ENCODE assay signal across 7 mouse cellular contexts in genomic region chr4:124217206-124217605, GRCm38 (mm10).
DNase-seq lines count a peak whose midpoint lies in the region; ATAC-seq lines count a peak whose summit lies in the region.

No protein-coding gene starts in this region.

- H3K9ac ChIP-seq in kidney, embryonic 16.5 days (replicated peaks; ENCODE audit: low read length): 0 out of 2 replicates have a peak overlapping the region, but pooled peaks have one; percentile 17

- 35% methylated on average over 10 of the region's 10 CpGs for WGBS in kidney, embryonic 16.5 days

- H3K4me3 ChIP-seq in kidney, embryonic 16.5 days (ENCODE audit: low read length): no peak overlapping the region

- H3K27ac ChIP-seq in kidney, embryonic 16.5 days (ENCODE audit: low read length): peak overlapping the region; percentile 61; the same call in 1 of the 2 replicates

- no peaks in the 10 kb centered on the region for H3K9me3 ChIP-seq in kidney, embryonic 16.5 days (ENCODE audit: low read length)

- intact Hi-C loops in left cerebral cortex, postnatal 4 days (cut with DNase I): no loop called here
- intact Hi-C loops in gastrocnemius, postnatal 36 days (cut with DNase I): no loop called here

- H3K4me1 ChIP-seq in kidney, embryonic 16.5 days (ENCODE audit: insufficient read depth, low read length): 0 out of 2 replicates have a peak, but pooled peaks cover 4% of the 10 kb centered on the region

- DNase-seq in left cerebral cortex, postnatal 4 days: peak; percentile 86
- no peak for DNase-seq in left cerebral cortex, adult 11 months (ENCODE audit: low spot score)
- peak; percentile 73 to 78 for DNase-seq in adrenal gland, postnatal 36 days
- DNase-seq in gastrocnemius, postnatal 36 days: peak; percentile 30
- DNase-seq in lung, postnatal 4 days: peak; percentile 82 to 89

- H3K4me2 ChIP-seq in kidney, embryonic 16.5 days (replicated peaks; ENCODE audit: low read depth, low read length): no peak overlapping the region

- ATAC-seq in kidney, embryonic 16.5 days (ENCODE audit: low FRiP score, low TSS enrichment): peak; percentile 73; the same call in 1 of the 2 replicates
- ATAC-seq in activated CD4-positive, CD25-positive, alpha-beta regulatory T cell, adult 4 months: no peak

- no peaks in the 10 kb centered on the region for H3K27me3 ChIP-seq in kidney, embryonic 16.5 days (ENCODE audit: insufficient read depth, low read length)

- H3K36me3 ChIP-seq in kidney, embryonic 16.5 days (ENCODE audit: insufficient read depth, low read length): no peaks in the 10 kb centered on the region
